Mouse (Mus musculus) spleen, postnatal 36 days (tissue): ENCODE results near the gene Cluh.

Experiments used
- DNase-seq, 2 experiments: peaks; one replicate each; pipeline ENCODE4 v3.0.0; 2022; ENCODE audit warnings: low spot score in 2 of 2, mixed read lengths in 1 of 2

The Cluh gene

DNA sequence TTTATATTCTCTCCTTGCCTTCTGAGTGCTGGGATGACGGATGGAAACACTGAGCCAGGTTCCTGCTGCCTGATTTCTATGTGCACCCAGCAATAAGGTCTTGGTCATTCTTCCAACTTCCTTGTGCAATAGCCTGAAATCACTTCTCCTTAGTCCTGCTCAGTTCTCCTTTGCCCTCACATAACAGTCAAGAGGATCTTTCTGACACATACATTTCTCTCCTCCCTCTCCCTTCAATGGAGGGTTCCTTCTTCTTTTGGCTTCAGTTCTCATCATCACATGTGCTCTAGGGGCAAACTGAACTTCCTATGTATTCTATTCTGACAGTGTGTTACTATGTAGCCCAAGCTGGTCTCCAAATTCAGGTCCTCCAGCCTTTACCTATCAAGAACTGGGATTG is 1.3 kb upstream of the Cluh start:
- no peak for DNase-seq

DNA sequence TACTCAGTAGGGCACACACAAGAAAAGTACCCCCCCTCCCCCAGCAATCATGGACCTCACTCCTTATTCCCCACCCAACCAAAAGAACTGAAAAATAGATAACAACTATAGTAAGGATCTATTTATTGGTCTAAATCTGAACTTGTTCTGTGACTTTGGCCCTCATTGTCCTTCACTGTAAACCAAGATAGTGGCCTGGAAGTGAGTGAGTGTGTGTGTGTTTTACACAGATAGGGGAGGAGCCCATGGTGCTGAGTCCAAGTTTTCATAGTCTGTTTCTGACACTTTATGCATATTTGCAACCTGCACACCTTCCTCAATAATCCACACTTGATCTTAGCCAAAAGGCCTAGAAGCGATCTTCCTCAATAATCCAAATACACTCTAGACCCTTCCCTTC is 619 bp upstream of the Cluh start:
- DNase-seq: no peak

DNA sequence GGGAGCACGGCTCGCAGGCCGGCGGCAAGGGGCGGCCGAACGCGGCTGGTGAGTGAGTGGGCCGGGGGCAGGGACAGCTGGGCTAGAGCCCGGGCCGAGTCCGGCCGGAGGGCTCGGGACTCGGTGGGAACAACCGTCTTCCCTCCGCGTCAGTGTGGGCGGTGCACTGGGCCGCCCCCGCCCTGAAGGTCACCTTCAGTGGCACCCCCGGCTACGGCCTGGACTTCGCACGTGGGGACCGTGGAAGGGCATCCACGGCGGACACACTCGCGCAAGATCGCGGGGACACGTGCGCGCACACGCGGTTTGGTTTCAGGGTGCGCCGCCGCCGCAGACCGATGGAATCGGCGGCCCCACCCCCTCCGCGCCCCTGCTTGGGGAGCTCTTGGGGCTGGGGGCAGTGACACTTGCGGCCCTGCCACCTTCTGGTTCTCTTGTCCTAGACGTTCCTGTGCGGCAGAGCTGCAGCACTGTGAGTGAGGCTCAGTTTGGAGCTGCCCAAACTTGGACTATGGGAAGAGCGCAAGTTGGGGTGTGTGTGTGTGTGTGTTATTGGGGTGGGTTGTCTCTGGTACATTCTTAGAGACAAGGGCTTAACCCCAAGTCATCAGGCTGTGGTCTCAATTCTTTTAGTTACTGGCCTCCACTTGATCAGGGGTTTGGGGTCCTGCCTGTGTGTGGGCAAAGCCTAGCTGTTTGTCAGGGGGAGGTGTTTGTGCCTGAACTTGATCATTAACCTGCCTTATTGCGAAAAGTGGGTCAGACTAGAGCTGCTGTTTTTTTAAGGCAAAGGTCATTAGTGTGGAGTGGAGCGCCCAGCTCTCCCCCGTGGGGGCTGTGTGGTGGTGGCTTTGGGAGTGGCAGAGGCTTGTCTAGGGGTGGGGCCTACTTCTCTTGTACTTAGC is 604 bp downstream of the Cluh start:
- DNase-seq: peak; percentile 15 to 28

DNA sequence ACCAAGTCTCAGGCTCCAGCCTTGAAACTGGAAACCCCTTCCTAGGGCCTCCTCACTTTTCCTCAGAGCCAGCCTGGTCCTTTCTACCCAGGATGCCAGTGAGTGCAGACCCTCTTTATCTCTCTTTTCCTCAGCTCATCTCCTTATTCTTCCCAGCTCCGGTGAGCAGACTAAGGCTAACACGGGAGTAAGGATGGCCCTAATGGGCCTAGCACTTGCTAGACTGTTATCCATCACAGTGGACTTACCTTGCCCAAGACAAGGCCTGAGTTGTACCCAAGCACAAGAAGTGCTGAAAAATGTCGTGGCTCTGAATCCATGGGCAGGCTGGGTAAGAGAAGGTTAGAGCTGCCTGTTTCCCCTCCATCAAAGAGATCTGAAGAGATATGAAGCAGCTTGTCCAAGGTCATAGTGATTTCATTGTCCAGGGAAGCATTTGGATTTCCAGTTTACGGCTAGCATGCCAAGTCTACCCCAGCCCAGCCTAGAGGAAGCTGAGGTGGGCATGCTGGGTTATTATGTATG is 1.3 kb downstream of the Cluh start:
- DNase-seq: no peak

DNA sequence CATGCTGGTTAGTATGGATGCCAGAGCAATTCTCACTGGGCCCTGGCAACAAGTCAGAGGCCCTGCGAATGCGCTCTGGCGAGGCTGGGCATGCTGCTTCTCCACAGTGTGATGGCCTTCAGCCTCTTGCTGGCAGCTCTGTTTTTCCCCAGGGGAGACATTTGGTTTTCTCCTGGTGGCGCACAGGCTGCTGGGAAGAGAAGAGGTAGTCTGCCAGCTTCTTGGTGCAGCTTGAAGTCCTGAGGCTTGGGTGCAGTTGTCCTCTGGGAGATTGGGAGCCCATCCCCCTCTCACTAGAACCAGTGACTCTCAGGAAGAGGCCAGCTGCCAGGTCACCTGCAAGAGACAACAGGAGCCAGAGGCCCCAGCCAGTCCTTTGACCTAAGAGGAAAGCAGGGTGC is 3.5 kb downstream of the Cluh start:
- no peak for DNase-seq

DNA sequence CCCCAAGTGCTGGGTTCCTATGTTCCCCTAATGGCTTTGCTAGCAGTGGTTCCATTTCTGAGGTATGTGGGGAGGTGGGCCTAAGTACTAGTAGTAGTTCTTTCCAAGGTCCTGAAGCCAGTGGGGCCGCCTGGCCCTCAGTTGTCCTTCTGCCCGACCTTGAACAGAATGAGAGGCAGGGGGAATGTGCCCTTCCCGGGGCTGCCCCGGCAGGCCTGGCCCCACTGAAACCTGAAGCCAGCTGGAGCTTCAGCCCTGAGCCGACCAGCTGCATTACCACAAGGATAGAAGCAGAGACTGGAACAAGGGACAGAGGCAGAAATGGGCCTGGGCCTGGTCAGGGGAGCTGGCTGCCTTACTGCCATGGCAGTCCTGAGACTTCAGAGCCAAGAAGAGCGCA is 4.1 kb downstream of the Cluh start:
- DNase-seq: no peak

DNA sequence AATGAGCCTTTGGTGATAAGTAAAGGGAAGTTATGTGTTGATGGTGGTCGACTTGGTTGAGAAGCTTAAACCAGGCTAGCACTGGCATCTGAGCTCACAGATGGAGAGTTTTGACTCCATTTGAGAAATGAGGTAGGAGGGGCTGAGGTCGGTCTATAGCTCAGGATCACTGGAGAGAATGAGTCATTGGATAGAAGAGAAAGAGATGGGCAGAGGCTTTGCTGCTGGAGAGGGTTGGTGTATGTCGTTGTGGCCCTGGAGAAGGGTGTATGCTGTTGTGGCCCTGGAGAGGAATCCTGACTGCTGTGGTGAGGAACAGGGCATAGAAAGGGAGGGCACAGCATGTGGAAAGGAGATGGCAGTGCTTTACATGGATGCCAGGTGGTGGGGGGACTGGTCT is 6.6 kb downstream of the Cluh start:
- DNase-seq: no peak

DNA sequence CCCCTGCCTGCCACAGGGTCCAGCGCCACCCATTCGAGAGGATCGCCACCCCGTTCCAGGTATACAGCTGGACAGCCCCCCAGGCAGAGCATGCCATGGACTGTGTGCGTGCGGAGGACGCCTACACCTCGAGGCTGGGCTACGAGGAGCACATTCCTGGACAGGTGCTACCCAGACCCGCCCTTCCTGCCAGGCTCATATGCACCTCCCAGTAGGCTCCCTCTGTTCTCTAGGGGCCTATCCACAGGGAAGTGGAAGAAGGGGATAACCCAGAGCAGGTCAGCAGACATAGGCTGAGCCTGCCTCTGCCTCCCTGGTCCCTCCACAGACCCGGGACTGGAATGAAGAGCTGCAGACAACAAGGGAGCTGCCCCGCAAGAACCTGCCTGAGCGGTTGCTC is 11.0 kb downstream of the Cluh start:
- no peak for DNase-seq

DNA sequence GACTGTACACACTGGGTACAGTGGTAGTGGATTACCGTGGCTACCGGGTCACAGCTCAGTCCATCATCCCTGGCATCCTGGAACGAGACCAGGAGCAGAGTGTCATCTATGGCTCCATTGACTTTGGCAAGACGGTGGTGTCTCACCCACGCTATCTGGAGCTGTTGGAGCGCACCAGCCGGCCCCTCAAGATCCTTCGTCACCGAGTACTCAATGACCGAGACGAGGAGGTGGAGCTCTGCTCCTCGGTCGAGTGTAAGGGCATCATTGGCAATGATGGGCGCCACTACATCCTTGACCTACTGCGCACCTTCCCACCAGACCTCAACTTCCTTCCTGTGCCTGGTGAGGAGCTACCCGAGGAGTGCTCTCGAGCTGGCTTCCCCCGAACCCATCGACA is 12.3 kb downstream of the Cluh start:
- no peak for DNase-seq

DNA sequence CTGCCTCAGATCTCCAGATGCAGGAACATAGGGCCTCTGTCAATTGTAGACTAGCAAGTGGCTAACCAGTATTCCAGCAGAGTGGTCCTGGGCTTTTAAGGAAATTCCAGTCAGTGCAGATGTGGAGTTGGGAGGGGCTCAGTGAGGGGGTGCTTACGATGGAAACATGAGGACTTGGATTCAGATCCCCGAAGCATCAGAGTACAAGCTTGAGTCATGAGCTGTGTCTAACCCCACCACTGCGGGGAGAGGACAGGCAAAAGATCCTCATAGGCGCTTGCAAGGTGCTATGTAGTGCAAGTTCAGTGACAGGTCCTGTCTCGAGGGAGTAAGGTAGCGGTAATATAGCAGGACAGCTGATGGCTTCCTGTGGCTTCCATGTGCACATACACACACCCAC is 12.9 kb downstream of the Cluh start:
- DNase-seq: no peak

DNA sequence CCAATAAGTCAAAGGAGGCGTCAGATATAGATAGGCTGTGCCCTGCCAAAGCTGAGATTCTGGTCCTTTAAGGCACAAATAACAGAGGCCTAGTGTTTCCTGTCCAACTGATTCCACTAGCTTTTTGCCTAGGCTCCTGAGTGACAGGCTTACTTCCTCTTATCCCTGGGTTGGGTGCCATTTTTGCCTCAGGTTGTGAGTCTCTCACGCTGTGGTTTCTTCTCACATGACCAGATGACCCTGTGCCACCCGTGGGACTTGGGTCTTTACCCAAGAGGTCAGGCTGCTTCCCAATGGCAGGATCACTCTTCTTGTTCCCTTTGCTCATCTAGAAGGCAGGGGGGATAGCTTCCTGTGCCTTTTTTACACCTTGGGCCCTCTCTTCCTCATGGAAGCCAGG is 15.0 kb downstream of the Cluh start:
- DNase-seq: no peak

DNA sequence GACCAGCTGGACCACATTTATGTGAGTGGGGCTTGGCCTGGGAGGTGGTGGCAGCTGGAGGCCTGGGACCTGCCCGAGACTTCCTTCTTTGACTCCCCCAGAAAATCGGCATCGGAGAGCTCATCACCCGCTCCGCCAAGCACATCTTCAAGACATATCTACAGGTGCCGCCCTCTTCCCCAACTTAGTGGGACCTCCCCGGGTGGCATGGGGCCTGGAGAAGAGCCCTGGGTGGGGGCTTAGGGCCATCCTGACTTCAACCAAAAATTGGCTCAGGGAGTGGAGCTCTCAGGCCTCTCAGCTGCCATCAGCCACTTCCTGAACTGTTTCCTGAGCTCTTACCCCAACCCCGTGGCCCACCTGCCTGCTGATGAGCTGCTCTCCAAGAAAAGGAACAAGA is 15.6 kb downstream of the Cluh start:
- no peak for DNase-seq

DNA sequence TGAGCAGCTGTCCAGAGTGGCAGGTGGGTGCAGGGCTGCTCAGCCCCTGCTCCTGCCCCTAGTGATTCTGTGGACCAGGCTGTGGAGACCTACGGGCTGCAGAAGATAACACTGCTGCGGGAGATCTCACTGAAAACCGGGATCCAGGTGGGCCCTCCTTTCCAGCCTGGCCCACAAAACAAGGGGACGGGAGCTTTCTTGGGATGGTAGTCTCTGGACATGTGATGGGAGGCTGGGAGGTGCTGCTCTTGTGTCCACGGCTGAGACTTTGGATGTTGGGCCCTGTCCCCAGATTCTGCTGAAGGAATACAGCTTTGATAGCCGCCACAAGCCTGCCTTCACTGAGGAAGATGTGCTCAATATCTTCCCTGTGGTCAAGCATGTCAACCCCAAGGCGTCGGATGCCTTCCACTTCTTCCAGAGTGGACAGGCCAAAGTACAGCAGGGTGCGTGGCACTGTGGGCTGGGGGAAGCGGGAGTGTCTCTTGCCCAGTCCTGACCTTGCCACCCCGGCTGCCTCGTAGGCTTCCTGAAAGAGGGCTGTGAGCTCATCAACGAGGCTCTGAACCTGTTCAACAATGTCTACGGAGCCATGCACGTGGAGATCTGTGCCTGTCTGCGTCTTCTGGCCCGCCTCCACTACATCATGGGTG is 16.5 kb downstream of the Cluh start:
- no peak for DNase-seq

DNA sequence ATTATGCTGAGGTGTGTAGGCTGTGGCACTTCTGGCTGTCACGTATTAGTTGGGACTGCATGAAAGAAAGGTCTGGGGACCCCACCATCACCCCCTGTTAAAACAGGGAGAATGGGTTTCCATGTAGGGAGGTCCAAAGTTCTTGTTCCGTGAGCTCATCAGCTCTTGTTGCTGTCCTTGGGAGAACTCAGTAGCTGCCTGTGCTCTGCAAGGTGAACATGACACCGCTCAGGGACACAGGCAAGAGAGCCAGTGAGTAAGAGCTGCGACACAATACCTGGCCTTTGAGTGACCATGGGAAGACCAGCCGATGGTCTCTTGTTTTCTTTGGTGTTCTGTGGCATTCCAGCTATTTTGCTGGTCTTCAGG is 17.0 kb downstream of the Cluh start:
- DNase-seq: no peak

DNA sequence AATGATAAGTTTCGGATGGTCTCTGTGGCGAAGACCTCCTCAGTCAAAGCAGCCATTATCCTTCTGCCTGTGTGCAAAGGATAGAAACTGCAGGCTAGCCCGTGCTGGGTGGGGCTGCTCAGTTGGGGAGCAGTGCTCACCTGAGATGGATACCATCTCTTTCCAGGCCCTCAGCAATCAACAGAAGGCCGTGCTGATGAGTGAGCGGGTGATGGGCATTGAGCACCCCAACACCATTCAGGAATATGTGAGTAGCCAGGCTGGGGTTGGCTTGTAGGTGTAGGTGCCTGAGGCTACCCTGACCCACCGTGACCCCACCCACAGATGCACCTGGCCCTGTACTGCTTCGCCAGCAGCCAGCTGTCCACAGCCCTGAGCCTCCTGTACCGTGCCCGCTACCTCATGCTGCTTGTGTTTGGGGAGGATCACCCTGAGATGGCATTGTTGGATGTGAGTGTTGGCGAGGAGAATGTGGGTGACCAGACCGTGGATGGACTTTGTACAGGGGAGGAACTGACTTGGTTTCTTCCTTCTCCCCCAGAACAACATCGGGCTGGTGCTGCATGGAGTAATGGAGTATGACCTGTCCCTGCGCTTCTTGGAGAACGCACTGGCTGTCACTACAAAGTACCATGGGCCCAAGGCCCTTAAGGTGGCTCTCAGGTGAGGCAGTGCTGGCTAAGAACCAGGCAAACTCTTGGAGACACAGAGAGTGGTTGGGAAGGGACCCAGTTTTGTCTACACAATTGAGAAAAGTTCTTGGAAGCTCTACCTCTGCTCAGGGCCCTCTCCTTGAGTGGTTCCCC is 17.7 kb downstream of the Cluh start:
- no peak for DNase-seq

DNA sequence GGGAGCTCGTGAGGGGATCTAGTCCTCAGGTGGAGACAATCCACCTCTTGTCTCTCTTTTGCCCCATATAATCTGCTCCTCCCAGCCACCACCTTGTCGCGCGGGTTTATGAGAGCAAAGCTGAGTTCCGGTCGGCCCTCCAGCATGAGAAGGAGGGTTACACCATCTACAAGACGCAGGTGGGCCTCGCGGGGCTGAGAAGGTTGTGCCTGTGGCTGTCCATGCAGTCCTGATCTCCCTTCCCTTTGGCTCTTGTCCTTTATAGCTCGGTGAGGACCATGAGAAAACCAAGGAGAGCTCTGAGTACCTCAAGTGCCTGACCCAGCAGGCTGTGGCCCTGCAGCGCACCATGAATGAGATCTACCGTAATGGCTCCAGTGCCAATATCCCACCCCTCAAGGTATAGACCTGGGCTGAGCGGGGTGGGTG is 18.3 kb downstream of the Cluh start:
- no peak for DNase-seq

DNA sequence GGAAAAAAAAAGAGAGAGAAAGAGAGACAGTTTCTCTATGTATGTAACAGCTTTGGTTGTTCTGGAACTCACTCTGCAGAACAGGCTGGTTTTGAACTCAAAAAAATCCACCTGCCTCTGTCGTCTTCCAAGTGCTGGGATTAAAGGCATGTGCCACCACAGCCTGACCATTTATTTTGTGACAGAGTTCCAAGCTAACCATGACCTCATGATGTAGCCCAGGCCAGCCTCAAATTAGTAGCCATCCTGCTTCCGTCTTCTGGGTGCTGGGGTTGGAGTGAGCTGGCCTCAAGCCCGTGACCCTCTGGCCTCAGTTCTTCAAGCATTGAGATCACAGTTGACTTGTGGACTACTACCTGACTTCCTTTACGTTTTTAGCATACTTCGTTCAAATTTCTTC is 19.2 kb downstream of the Cluh start:
- no peak for DNase-seq

DNA sequence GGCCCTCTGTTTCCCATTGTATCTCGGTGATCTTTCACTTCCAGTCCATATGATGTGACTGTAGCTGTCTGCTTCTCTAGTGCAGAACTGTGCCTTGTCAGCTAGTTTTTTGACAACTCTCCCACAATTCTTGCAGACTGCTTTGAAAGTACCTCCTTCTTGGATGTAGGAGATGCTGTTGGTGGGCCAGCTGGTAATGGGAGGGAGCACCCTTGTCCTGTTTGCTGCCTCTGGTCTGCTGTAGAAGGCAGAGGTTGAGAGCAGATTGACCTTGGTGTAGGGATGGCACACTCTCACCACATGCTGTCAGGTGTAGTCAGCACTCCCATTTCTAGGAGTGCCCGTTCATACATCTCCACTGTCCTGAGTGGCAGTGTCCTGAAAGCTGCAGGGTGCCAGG is 19.7 kb downstream of the Cluh start:
- no peak for DNase-seq

DNA sequence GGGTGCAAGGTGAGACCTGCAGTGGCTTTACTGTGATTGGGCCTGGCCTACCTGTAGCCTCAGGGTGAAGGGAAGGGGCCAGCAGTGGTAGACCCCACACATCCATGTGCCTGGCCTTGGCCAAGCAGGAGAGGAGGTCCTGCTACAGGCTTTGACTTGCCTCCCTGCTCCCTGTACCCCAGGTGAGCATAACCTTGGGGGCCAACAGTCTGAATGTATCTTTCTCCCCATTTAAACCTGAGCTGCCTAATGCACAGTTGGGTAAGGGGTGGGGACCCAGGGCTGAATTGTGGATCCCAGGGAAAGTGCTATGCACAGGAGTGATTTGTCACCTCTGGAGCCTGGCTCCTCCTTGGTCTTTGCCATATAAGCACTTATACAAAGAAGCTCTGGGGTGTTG is 20.9 kb downstream of the Cluh start:
- DNase-seq: no peak

DNA sequence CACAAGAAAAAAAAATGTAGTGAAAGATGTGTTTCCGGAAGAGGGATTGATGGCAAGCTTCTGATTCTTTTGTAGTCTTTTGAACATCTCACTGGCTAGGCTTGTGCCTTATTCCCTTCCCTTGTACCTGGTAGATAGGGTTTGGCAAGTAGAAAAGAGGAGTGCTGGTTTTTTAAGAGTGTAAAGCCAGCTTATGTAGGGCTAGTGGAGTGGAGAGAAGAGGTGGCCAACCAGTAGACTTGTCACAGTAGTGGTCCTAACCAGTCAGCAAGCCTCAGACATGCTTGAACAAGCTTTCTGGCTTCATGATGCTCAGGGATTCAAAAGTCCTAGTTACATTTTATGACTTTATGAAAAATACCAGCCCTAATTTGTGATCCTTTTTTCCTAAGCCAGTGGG is 21.7 kb downstream of the Cluh start:
- no peak for DNase-seq

DNA sequence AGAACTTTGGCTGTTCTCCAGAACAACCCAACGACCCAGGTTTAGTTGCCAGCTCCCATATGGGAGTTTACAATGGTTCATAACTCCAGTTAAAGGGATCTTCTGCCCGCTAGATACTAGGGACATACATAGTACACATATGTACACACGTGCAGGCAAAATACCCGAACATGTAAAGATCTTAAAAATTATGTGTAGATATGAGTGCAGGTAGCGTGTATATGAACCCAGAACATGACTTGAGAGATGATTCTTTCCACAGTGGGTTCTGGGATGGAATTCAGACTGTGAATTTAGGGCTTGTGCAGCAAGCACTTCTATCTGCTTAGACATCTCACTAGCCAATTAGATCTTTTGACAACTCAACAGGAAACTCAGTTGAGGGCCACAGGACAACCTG is 22.5 kb downstream of the Cluh start:
- DNase-seq: no peak

DNA sequence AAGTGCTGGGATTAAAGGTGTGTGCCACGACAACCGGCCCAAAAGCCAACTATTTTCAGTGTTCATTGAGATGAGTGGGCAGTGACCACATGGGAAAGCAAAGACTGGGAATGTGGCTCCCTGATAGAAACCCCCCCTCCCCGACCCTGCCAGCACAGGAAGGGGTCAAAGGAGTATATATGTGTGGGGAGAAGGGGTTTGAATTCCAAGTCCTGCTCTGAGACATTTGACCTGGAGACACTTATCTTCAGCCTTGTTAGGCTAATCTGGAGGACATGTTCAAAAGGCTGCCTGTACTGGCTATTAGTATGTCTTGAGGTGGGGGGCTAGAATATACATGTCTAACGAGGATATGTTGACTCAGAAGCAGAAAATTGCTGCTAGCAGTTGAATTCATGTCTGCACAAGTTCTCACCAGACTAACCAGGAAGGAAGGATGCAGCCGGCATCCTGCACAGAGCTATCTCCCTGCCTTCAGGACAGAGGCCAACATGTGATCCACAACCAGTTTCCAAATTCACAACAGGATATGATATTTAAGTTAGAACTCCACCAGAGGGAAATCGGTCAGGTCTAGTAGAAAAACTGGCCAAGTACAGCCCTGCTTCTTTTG is 23.7 kb downstream of the Cluh start:
- no peak for DNase-seq
